Mouse (Mus musculus): ENCODE measurements around the gene Pax5. TPM values are rescaled to one million over a fixed set of nuclear protein-coding genes. Genes with fewer than 3 reads are reported as not detected.

Pax5 gene
- total RNA-seq, 2 experiments from 2014 or later = 0.14 to 0.37 TPM

DNA sequence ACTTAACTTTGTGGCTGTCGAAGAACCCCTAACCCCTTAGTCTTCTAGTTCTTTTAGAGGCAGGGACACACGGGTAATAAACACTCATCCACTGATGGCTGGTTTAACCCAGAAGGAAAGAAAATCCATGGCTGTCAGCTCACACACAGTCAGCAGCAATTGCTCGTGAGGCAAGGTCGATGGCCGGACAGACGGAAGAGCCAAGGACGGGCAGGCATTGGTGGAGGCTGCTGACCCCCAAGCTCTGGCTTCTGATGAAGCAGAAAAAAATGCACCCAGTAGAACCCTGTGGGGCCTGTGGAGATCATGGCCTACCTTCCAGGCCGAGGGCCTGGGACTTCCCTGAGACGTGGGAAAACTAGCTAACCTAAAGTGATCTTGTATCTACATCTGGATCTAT, 227.4 kb downstream of the Pax5 start:
- DNase-seq (ENCODE audit: low spot score in 2 of 2) = no peak

DNA sequence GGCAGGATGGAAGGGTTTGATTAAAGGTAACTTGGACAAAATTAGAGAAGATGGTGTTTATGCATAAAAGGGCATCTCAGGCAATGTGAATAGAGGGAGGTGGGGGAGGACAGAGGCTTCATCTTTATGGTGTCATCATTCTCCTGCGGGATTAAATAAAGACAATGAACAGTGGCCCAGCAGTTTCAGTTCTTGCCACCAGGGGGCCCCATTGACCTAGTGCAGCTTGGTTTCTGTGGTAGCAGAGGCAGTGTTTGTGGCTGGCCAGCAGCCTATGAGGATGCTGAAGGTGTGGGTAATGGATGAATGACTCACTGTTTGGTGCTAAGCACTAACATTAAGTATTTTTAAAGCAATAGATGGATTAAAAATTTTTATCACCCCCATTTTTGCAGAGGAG, 230.5 kb downstream of the Pax5 start:
- no peak for DNase-seq (ENCODE audit: low spot score in 2 of 2)

Small RNA genes within 50 kb of the gene (microRNA-seq; reads per million reads assigned to microRNA genes)
- gene Mir5120 = 0 reads per million in 2 experiments

Other genes with a start within 250 kb of the Pax5 start
- gene Zcchc7, start 45.4 kb upstream of the Pax5 start, total RNA-seq (2021) = 10 to 100 TPM; 55.4 to 67.0 TPM